Mouse (Mus musculus): Measurements from ENCODE around the gene Adamts16. TPM values are rescaled to one million over a fixed set of nuclear protein-coding genes. Genes with fewer than 3 reads are reported as not detected.

The Adamts16 gene
- polyA plus RNA-seq (2012; rRNA removed), result 0.27 and 0.37 TPM in 2 replicates

GRCm38 (mm10) chr13:70841421-70841904 is at the start of gene Adamts16:
Adamts16 (minus strand) TSS chr13:70841811.

Other genes starting within 250 kb of the Adamts16 start
- 12.2 and 12.8 TPM in 2 replicates for gene Ice1, start 204.2 kb downstream of the Adamts16 start, polyA plus RNA-seq (2012; rRNA removed)

Data from colon, adult 2 months (tissue).